Mouse (Mus musculus) heart, embryonic 10.5 days (tissue): ENCODE measurements around the gene L3mbtl3. TPM values are rescaled to one million over a fixed set of nuclear protein-coding genes. Genes with fewer than 3 reads are reported as not detected.

Experiments
- DNase-seq: peaks from one replicate; pipeline ENCODE4 v3.0.0-alpha.2; 2017; ENCODE audit warnings: low spot score
- H3K27ac ChIP-seq: fragments of 300-500 bp; sonication (generic); 2 replicates; pipeline ENCODE4 v1.5.1; 2016; ENCODE audit warnings: mild to moderate bottlenecking
- H3K27me3 ChIP-seq: fragments of 300-500 bp; sonication (generic); 2 replicates; pipeline ENCODE4 v1.6.1; 2016; ENCODE audit warnings: mild to moderate bottlenecking; ENCODE audit not compliant: poor library complexity, insufficient read depth, severe bottlenecking
- H3K36me3 ChIP-seq: fragments of 300-500 bp; sonication (generic); 2 replicates; pipeline ENCODE4 v1.6.1; 2016; ENCODE audit warnings: mild to moderate bottlenecking, moderate library complexity
- H3K4me1 ChIP-seq: fragments of 300-500 bp; sonication (generic); 2 replicates; pipeline ENCODE4 v1.6.1; 2016; ENCODE audit warnings: mild to moderate bottlenecking
- H3K4me3 ChIP-seq: fragments of 300-500 bp; sonication (generic); 2 replicates; pipeline ENCODE4 v1.5.1; 2016; ENCODE audit warnings: mild to moderate bottlenecking, moderate library complexity
- H3K9me3 ChIP-seq: fragments of 300-500 bp; sonication (generic); 2 replicates; pipeline ENCODE4 v1.6.1; 2016; ENCODE audit warnings: mild to moderate bottlenecking, moderate library complexity
- WGBS: fragments of 180-500 bp; shearing (Covaris S2); methylation state at CpG from one replicate; pipeline ENCODE4 v1.1.7; 2016; 5-methylcytosine and 5-hydroxymethylcytosine counted together
- polyA plus RNA-seq: library from polyadenylated mRNA; unstranded; fragments of >200 nt; fragmentation: Nextera tagmentation; extraction: Ambion mirVana; gene quantifications from 2 replicates; pipeline ENCODE4 v1.2.1, GENCODE M21; 2016

L3mbtl3 gene
- 11.3 and 13.2 TPM in 2 replicates for polyA plus RNA-seq

GRCm38 (mm10) chr10:26375790-26376545, at the start of gene L3mbtl3:
Gene L3mbtl3, minus strand, starts transcription at chr10:26375971.
- Histone ChIP-seq H3K4me3 (peak within 1 kb of the TSS; percentile 88), H3K4me1 (peaks cover 15% of the 10 kb centered on the region), H3K27me3 (no peaks in the 10 kb centered on the region), H3K27ac (peak within 1 kb of the TSS; percentile 97), H3K36me3 (no peaks in the 10 kb centered on the region), H3K9me3 (no peaks in the 10 kb centered on the region)
- 1% methylated on average over 42 of the region's 42 CpGs for whole genome bisulfite sequencing
- DNase-seq: peak; percentile 94

GRCm38 (mm10) chr10:26421168-26421567, 45.4 kb upstream of the L3mbtl3 start:
- no peaks in the 10 kb centered on the region for H3K4me1 ChIP-seq
- no peak overlapping the region for H3K27ac ChIP-seq
- WGBS: 77% methylated on average over 2 of the region's 2 CpGs
- no peaks in the 10 kb centered on the region for H3K9me3 ChIP-seq
- H3K27me3 ChIP-seq: no peaks in the 10 kb centered on the region
- H3K4me3 ChIP-seq: no peak overlapping the region
- no peaks in the 10 kb centered on the region for H3K36me3 ChIP-seq
- DNase-seq: no peak

DNA sequence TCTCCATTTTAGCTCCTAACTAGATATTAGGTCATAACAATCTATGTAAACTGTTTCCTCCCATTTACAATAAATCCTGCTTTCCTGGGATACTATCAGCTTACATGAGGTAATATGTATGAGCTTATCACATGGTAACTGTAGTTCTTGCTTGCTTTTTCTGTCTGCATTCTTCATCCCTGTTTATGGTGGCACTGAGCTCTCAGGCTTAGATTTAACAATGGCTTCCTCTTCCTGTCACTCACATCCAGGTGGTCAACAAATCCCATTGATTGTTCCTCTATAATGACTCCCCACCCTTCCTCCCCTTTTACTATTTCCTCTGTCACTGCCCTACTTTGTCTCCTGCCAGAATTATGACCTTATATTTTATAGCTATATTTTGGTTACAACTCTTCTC, 12.9 kb upstream of the L3mbtl3 start:
- Histone ChIP-seq H3K36me3 (no peaks in the 10 kb centered on the region), H3K4me1 (no peaks in the 10 kb centered on the region), H3K4me3 (no peak overlapping the region), H3K27ac (no peak overlapping the region), H3K27me3 (no peaks in the 10 kb centered on the region), H3K9me3 (no peaks in the 10 kb centered on the region)
- DNase-seq: no peak

- WGBS: 79% methylated on average over 6 of the region's 6 CpGs
Measured at GRCm38 (mm10) chr10:26377332-26377602, 1.5 kb upstream of the L3mbtl3 start.

DNA sequence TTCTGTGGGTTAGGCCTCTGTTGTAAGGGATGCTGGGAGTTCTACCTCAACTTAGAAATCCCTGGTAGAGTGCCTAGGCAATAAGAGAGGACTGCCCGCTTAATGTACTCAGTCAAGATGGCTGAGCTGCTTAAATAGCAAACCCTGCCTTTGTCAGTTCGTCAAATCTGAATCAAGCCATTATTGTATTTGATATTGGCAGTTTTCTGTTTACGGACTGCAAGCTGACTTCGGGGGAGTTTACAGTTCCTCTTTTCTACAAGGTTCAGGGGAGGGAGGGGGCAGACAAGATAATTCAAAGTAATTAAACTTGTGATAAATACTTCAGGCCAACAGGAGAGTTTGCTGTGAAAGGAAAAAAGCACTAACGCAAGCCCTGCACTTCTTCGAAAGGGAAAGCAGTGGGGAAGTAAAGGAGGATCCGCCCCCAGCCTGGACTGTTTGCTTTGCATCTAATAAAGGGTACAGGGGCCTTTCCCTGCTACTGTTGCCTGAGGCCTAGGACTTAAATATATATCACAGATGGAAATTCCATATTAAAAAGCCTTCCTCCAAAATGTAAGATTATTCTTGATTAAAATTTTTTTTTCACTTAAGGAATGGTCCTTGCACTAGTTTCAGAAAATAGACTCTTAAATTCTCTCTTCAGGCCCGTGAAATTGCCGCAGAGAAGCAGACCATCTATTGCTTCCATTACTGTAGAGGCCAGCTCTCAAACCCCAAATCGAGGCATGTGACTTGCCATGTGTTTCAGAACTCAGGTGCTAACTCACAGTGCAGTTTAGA, 968 bp upstream of the L3mbtl3 start:
- no peaks in the 10 kb centered on the region for H3K27me3 ChIP-seq
- DNase-seq: no peak

More at GRCm38 (mm10) chr10:26377332-26377602, 1.5 kb upstream of the L3mbtl3 start:
- Histone ChIP-seq H3K27ac (no peak overlapping the region), H3K36me3 (no peaks in the 10 kb centered on the region), H3K9me3 (no peaks in the 10 kb centered on the region), H3K27me3 (no peaks in the 10 kb centered on the region), H3K4me1 (peaks cover 9% of the 10 kb centered on the region; the same call in 1 of the 2 replicates), H3K4me3 (no peak overlapping the region)
- DNase-seq: no peak

GRCm38 (mm10) chr10:26375351-26375751, 420 bp downstream of the L3mbtl3 start:
- Histone ChIP-seq H3K9me3 (no peaks in the 10 kb centered on the region), H3K27ac (peak overlapping the region; percentile 97), H3K4me3 (peak overlapping the region; percentile 88), H3K27me3 (no peaks in the 10 kb centered on the region), H3K4me1 (peaks cover 15% of the 10 kb centered on the region), H3K36me3 (no peaks in the 10 kb centered on the region)
- 0% methylated on average over 9 of the region's 30 CpGs for WGBS
- no peak for DNase-seq

More for the DNA sequence above, 968 bp upstream of the L3mbtl3 start:
- H3K4me1 ChIP-seq: peaks cover 9% of the 10 kb centered on the region
- no peaks in the 10 kb centered on the region for H3K36me3 ChIP-seq
- no peaks in the 10 kb centered on the region for H3K9me3 ChIP-seq
- WGBS: 42% methylated on average over 10 of the region's 10 CpGs
- H3K4me3 ChIP-seq: peak overlapping the region; percentile 88
- peak overlapping the region; percentile 97 for H3K27ac ChIP-seq

DNA sequence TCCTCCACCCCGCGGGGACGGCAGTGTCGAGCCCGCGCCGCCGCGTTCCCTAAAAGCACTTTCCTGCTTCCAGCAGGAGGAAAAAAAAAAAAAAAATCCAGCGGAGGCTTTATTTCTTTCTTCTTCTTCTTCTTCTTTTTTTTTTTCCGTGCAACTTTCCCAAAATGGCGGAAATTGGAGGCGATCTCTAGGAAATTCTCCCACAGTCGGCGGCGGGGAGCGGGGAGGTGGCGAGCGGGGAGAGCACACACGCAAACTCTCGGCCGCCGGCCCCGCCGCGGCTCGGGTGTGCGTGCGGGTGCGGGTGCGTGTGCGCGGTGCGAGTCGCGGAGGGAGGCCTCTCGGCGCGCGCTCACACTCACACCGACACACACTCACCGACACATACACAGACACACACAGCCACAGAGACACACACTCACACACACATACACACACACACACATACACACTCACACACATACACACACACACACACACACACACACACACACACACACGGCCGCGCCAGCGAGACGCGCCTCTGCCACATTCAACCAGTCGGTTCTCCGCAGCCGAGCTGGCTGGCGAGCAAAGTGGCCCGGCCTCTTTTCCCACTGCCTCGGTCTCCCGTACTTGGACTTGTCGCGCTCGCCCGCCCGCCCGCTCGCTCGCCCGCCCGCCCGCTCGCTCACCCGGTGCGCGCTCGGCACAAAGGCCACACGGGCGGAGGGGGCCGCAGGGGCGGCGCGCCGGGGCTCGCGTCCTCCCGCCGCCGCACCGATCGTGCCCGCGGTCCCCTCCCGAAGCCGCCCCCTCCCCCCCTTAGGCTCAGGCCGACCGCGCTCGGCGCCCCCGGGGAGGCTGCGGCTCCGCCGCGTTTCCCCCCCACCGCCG, 1.1 kb downstream of the L3mbtl3 start:
- 1% methylated on average over 95 of the region's 101 CpGs for WGBS
- H3K4me3 ChIP-seq: peak overlapping the region; percentile 88
- peak overlapping the region; percentile 97 for H3K27ac ChIP-seq
- H3K36me3 ChIP-seq: no peaks in the 10 kb centered on the region
- peak; percentile 80 for DNase-seq
- no peaks in the 10 kb centered on the region for H3K9me3 ChIP-seq
- H3K27me3 ChIP-seq: no peaks in the 10 kb centered on the region
- H3K4me1 ChIP-seq: peaks cover 15% of the 10 kb centered on the region

DNA sequence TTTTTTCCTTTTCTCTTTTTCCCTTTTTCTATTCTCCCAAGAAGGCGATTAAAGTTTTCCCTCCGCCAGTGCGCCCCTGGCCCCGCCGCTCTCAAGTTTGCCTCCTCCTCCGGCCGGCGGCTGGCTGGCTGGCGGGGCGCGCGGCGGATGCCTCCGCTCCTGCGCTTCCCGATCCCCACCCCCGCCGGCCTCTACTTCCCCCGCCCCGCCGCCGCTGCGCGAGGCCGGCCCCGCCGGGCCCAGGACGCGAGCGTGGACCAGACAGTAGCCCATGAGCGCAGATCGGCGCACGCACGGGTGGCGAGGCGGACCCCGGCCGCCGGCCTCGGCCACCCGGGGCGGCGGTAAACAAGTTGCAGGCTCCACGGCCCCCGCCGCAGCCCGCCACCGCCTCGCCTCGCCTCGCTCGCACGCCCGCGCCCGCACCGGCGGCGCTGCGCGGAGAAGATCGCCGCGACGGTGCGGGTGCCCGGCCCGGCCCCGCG, 1.8 kb downstream of the L3mbtl3 start:
- H3K36me3 ChIP-seq: no peaks in the 10 kb centered on the region
- WGBS: under 1% methylated on average over 71 of the region's 71 CpGs
- peak overlapping the region; percentile 97 for H3K27ac ChIP-seq

GRCm38 (mm10) chr10:26372940-26373931, 2.5 kb downstream of the L3mbtl3 start:
- Histone ChIP-seq H3K36me3 (no peaks in the 10 kb centered on the region), H3K27ac (peak overlapping the region; percentile 97), H3K4me1 (peaks cover 15% of the 10 kb centered on the region), H3K4me3 (peak overlapping the region; percentile 88), H3K9me3 (no peaks in the 10 kb centered on the region), H3K27me3 (no peaks in the 10 kb centered on the region)
- WGBS: 0% methylated on average over 51 of the region's 51 CpGs
- DNase-seq: peak; percentile 89

More for the DNA sequence above, 1.8 kb downstream of the L3mbtl3 start:
- Histone ChIP-seq H3K4me3 (peak overlapping the region; percentile 88), H3K27me3 (no peaks in the 10 kb centered on the region), H3K4me1 (peaks cover 15% of the 10 kb centered on the region), H3K9me3 (no peaks in the 10 kb centered on the region)
- DNase-seq: peak; percentile 82

GRCm38 (mm10) chr10:26371416-26371815, 4.4 kb downstream of the L3mbtl3 start:
- no peak for DNase-seq
- Histone ChIP-seq H3K36me3 (0 out of 2 replicates have a peak, but pooled peaks cover 5% of the 10 kb centered on the region), H3K4me1 (peaks cover 12% of the 10 kb centered on the region), H3K27ac (no peak overlapping the region), H3K4me3 (no peak overlapping the region), H3K9me3 (no peaks in the 10 kb centered on the region), H3K27me3 (no peaks in the 10 kb centered on the region)
- WGBS: 60% methylated on average over 7 of the region's 7 CpGs

- DNase-seq: no peak
- no peaks in the 10 kb centered on the region for H3K9me3 ChIP-seq
- H3K4me1 ChIP-seq: peaks cover 12% of the 10 kb centered on the region
- 0 out of 2 replicates have a peak, but pooled peaks cover 5% of the 10 kb centered on the region for H3K36me3 ChIP-seq
- H3K4me3 ChIP-seq: no peak overlapping the region
- H3K27me3 ChIP-seq: no peaks in the 10 kb centered on the region
- WGBS: 87% methylated on average over 2 of the region's 2 CpGs
- H3K27ac ChIP-seq: no peak overlapping the region
Measured at GRCm38 (mm10) chr10:26364942-26365341, 10.8 kb downstream of the L3mbtl3 start.
